Comparison of ENCODE assay signal across 15 mouse cellular contexts in the genomic region with DNA sequence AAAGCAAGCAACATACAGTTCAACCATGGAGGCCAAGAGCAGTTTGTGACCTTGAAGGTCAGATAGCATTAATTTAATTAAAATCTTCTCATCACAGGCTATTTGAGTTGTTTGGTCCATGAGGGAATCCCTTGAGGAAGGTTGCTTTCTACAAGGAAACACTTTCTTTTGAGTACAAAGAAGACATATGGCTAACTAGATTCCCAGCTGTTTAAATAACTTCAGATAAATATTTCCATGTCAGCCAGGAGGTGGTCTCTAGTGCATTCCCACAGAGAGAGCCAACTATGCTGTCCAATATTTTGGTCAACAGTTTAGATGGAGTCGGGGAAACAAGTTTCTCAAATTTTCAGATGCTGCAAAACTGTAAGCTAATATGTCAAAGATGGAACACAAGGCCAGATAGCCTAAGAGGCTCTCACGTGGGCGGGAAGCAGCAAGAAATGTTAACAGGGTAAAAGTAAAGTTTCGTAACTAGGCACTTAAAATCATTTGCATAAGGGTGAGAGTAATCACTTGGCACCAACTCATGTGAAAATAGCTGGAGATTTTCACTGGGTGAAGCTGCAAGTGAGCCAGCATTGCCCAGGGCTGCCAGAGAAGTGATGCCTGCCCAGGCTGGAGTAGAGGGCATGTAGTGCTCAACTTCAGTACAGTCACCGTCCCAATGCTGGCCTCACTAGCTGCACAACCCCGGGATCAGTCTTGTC. TPM values are rescaled to one million over a fixed set of nuclear protein-coding genes. Genes with fewer than 3 reads are reported as not detected.
DNase-seq lines count a peak whose midpoint lies in the region; ATAC-seq and TF ChIP-seq lines count a peak whose summit lies in the region.
"Had no signal": no experiment of that assay in that cellular context is flagged by ENCODE, and none has a peak within 500 bp of the region (broad histone marks: within the 10 kb centered on the region; RNA-seq: fewer than 3 reads in every experiment).

No protein-coding gene starts in this region.

- H3K9me3 ChIP-seq in heart, embryonic 12.5 days (replicated peaks) = no peaks in the 10 kb centered on the region
- H3K9me3 ChIP-seq in heart, postnatal 0 days (replicated peaks; ENCODE audit: control insufficient read depth, low read length) = no peaks in the 10 kb centered on the region
- H3K9me3 ChIP-seq in lung, embryonic 15.5 days = no peaks in the 10 kb centered on the region
- no peaks in the 10 kb centered on the region for H3K9me3 ChIP-seq in hindbrain, embryonic 12.5 days (replicated peaks)
- H3K9me3 ChIP-seq: limb, embryonic 12.5 days had no signal

- no peaks in the 10 kb centered on the region for H3K36me3 ChIP-seq in heart, embryonic 12.5 days
- H3K36me3 ChIP-seq in heart, postnatal 0 days (replicated peaks; ENCODE audit: control insufficient read depth, insufficient read depth, low read length) = no peaks in the 10 kb centered on the region
- H3K36me3 ChIP-seq in lung, embryonic 15.5 days = no peaks in the 10 kb centered on the region
- H3K36me3 ChIP-seq in hindbrain, embryonic 12.5 days = no peaks in the 10 kb centered on the region
- H3K36me3 ChIP-seq: limb, embryonic 12.5 days had no signal

- no peaks in the 10 kb centered on the region for H3K27me3 ChIP-seq in heart, embryonic 12.5 days (replicated peaks)
- H3K27me3 ChIP-seq in heart, postnatal 0 days (ENCODE audit: control insufficient read depth, insufficient read depth, low read length) = no peaks in the 10 kb centered on the region
- H3K27me3 ChIP-seq in lung, embryonic 15.5 days = no peaks in the 10 kb centered on the region
- H3K27me3 ChIP-seq in hindbrain, embryonic 12.5 days = no peaks in the 10 kb centered on the region
- H3K27me3 ChIP-seq: limb, embryonic 12.5 days had no signal

- H3K27ac ChIP-seq in heart, embryonic 12.5 days (ENCODE audit: poor library complexity, severe bottlenecking) = no peak overlapping the region
- 0 out of 2 replicates have a peak overlapping the region, but pooled peaks have one; percentile 38 for H3K27ac ChIP-seq in heart, postnatal 0 days (ENCODE audit: low read depth)
- peak overlapping the region; percentile 38 for H3K27ac ChIP-seq in lung, embryonic 15.5 days
- H3K27ac ChIP-seq in hindbrain, embryonic 12.5 days = no peak overlapping the region
- H3K27ac ChIP-seq: limb, embryonic 12.5 days had no signal

- no peak overlapping the region for H3K4me3 ChIP-seq in heart, embryonic 12.5 days
- H3K4me3 ChIP-seq in heart, postnatal 0 days (ENCODE audit: low read depth, low read length) = no peak overlapping the region
- no peak overlapping the region for H3K4me3 ChIP-seq in lung, embryonic 15.5 days
- H3K4me3 ChIP-seq in hindbrain, embryonic 12.5 days = no peak overlapping the region
- H3K4me3 ChIP-seq: limb, embryonic 12.5 days; myocyte had no signal

- no peak for TF ChIP-seq CTCF in heart, postnatal 0 days (IDR thresholded peaks at IDR 0.05; ENCODE audit: low read depth)

- no peak for ATAC-seq in heart, embryonic 12.5 days (ENCODE audit: insufficient number of reproducible peaks, low FRiP score)
- peak; percentile 36; the same call in 1 of the 2 replicates for ATAC-seq in heart, postnatal 0 days (ENCODE audit: insufficient read depth, low read depth)
- peak; percentile 62; the same call in 1 of the 2 replicates for ATAC-seq in lung, embryonic 15.5 days (ENCODE audit: borderline replicate concordance, extremely low read depth, low FRiP score, low TSS enrichment)
- ATAC-seq in megakaryocyte, adult 5-6 weeks (ENCODE audit: poor library complexity, severe bottlenecking) = no peak
- no peak for ATAC-seq in hindbrain, embryonic 12.5 days (ENCODE audit: low FRiP score)
- ATAC-seq: hindbrain, embryonic 16.5 days had no signal

- H3K9ac ChIP-seq in heart, embryonic 12.5 days = no peak overlapping the region
- no peak overlapping the region for H3K9ac ChIP-seq in heart, postnatal 0 days (replicated peaks; ENCODE audit: low read depth, low read length)
- no peak overlapping the region for H3K9ac ChIP-seq in lung, embryonic 15.5 days
- no peak overlapping the region for H3K9ac ChIP-seq in hindbrain, embryonic 12.5 days
- H3K9ac ChIP-seq: limb, embryonic 12.5 days had no signal

- WGBS in heart, embryonic 12.5 days = 87% methylated on average over 6 of the region's 6 CpGs
- WGBS in heart, postnatal 0 days = 55% methylated on average over 6 of the region's 6 CpGs
- 51% methylated on average over 6 of the region's 6 CpGs for WGBS in lung, embryonic 15.5 days
- 88% methylated on average over 6 of the region's 6 CpGs for WGBS in hindbrain, embryonic 12.5 days

- peak; percentile 36 to 43 for DNase-seq in heart, adult 18-20 months
- DNase-seq in adipocyte (ENCODE audit: low spot score) = peak; percentile 96
- peak; percentile 21 for DNase-seq in heart, postnatal 0 days (ENCODE audit: low spot score)
- DNase-seq in spleen, adult 12 weeks (ENCODE audit: low spot score) = no peak
- DNase-seq: cerebellum, postnatal 14 days; gastrocnemius, postnatal 10 days had no signal

- TF ChIP-seq EP300 in heart, postnatal 0 days (IDR thresholded peaks at IDR 0.05; ENCODE audit: low read depth) = 0 out of 2 replicates have a peak, but pooled peaks have one; percentile 22

- peaks cover 3% of the 10 kb centered on the region; the same call in 1 of the 2 replicates for H3K4me1 ChIP-seq in heart, embryonic 12.5 days (replicated peaks)
- H3K4me1 ChIP-seq in heart, postnatal 0 days (ENCODE audit: control insufficient read depth, insufficient read depth) = peaks cover 12% of the 10 kb centered on the region; the same call in 1 of the 2 replicates
- H3K4me1 ChIP-seq in lung, embryonic 15.5 days = peaks cover 8% of the 10 kb centered on the region
- no peaks in the 10 kb centered on the region for H3K4me1 ChIP-seq in hindbrain, embryonic 12.5 days
- H3K4me1 ChIP-seq: limb, embryonic 12.5 days had no signal

- no peak overlapping the region for H3K4me2 ChIP-seq in heart, embryonic 12.5 days
- H3K4me2 ChIP-seq in heart, postnatal 0 days (ENCODE audit: low read depth, low read length) = no peak overlapping the region
- no peak overlapping the region for H3K4me2 ChIP-seq in lung, embryonic 15.5 days
- H3K4me2 ChIP-seq in hindbrain, embryonic 12.5 days (replicated peaks) = no peak overlapping the region
- H3K4me2 ChIP-seq: limb, embryonic 12.5 days had no signal

RNA-seq across cellular contexts. Expression of a gene that starts 36.7 kb away (rescaled TPM):
- not detected for total RNA-seq in heart, adult 18-20 months (2021)
- polyA plus RNA-seq in heart, embryonic 12.5 days (2016; fragmentation: Nextera tagmentation; extraction: Ambion mirVana) = not detected in 2 replicates
- not detected in 2 replicates for total RNA-seq in heart, postnatal 0 days (2014; rRNA removed; ENCODE audit: low replicate concordance)
- not detected in 2 replicates for polyA plus RNA-seq in heart, postnatal 0 days (2015; fragmentation: Nextera tagmentation; extraction: Ambion mirVana)
- polyA plus RNA-seq in lung, embryonic 15.5 days (2015; fragmentation: Nextera tagmentation; extraction: Ambion mirVana) = not detected in 2 replicates
- total RNA-seq in megakaryocyte, adult 5-6 weeks (2015) = not detected in 2 replicates
- not detected in 2 replicates for total RNA-seq in megakaryocyte, adult 5-6 weeks (2017)
- not detected in 2 replicates for polyA plus RNA-seq in hindbrain, embryonic 12.5 days (2016; fragmentation: Nextera tagmentation; extraction: Ambion mirVana)
- total RNA-seq: gastrocnemius, postnatal 10 days; layer of hippocampus, postnatal 25 days had no signal
- polyA plus RNA-seq: hindbrain, embryonic 16.5 days; limb, embryonic 12.5 days; myocyte; urinary bladder, adult 2 months had no signal

Comparison
In these comparisons a context has a peak if more than half of its experiments do, and no peak if none do; other contexts are left out.
1. ATAC-seq: peak in heart, postnatal 0 days (single experiment) and lung, embryonic 15.5 days (single experiment); none in heart, embryonic 12.5 days (single experiment), megakaryocyte, adult 5-6 weeks (single experiment) and hindbrain, embryonic 12.5 days (single experiment).
2. H3K27ac ChIP-seq: peak in heart, postnatal 0 days (single experiment) and lung, embryonic 15.5 days (single experiment); none in heart, embryonic 12.5 days (single experiment) and hindbrain, embryonic 12.5 days (single experiment).